Mouse (Mus musculus): ENCODE measurements at regions not wholly inside any gene's neighbourhood (a gene's known extent, or its start where the extent isn't known, plus 50 kb on each side); places are given as distances from the start of the nearest gene placed in this dataset.

DNA sequence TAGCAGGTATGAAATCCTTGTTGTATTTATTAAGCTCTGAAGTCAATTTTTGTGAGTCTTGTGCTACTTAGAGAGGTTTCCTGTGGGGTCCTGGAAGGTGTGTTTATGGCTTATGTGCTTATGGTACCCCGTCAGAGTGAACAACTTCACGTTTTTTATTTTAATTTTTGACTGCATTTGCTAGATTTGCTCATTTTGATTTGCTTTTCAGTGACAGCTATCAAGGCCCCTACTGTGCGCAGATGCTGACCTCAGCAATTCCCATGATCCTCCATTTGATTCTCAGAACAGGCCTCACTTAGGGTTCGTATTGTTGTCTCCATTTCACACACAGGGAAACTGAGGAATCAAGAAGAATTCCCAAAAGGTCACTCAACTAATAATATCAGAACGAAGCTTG, 62.3 kb upstream of the Elk3 start:
- TF ChIP-seq CTCF (conservative IDR thresholded peaks at IDR 0.05; ENCODE audit: low read length) (no peak), NANOG (IDR thresholded peaks at IDR 0.05; ENCODE audit: borderline replicate concordance, low read length) (no peak)
